Mouse (Mus musculus) brain, embryonic 14.5 days (tissue): ENCODE measurements at regions not wholly inside any gene's neighbourhood (a gene's known extent, or its start where the extent isn't known, plus 50 kb on each side); places are given as distances from the start of the nearest gene placed in this dataset.
A peak's percentile ranks its signal among the peaks of the same experiment; 100 is the strongest.

ENCODE experiments used
- DNase-seq: peaks from one replicate; pipeline ENCODE4 v3.0.0-alpha.2; 2011; ENCODE audit warnings: low read depth
- CTCF ChIP-seq: fragments of 200-500 bp; IDR thresholded peaks from 2 replicates; pipeline ENCODE4 v1.5.1; 2012; ENCODE audit warnings: inconsistent platforms, mild to moderate bottlenecking, moderate library complexity, borderline replicate concordance; ENCODE audit not compliant: insufficient read depth, insufficient read length; ENCODE audit errors: extremely low read depth
- POLR2A ChIP-seq: fragments of 200-500 bp; IDR thresholded peaks from 2 replicates; pipeline ENCODE4 v1.6.1; 2012; ENCODE audit warnings: mild to moderate bottlenecking, inconsistent platforms, borderline replicate concordance; ENCODE audit not compliant: poor library complexity, insufficient read depth, insufficient read length, severe bottlenecking; ENCODE audit errors: extremely low read depth

DNA sequence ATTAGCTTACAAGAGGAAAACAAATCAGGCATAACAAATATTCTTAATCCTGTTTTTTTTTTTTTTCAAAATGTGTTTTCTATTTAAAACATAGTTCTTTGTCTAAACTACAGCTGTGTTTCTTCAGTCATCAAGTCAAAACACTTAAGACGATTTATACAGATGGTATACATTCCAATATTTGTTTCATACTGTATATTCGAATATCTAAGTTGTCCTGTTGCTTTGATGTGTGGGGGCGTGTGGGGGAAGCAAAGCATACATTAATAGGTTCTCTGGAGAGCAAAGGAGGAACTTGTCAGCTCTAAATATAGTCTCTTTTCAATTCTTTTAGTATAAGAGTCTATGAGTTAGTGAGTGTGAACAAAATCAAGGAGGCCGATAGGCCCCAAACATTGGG is 1056.7 kb upstream of the Cdh7 start:
- no peak for DNase-seq
- TF ChIP-seq CTCF (no peak), POLR2A (no peak)

- peak; percentile 79 for DNase-seq
- TF ChIP-seq CTCF = no peak
- no peak for TF ChIP-seq POLR2A
Measured at GRCm38 (mm10) chr1:108934350-108934749, 1047.9 kb upstream of the Cdh7 start.

DNA sequence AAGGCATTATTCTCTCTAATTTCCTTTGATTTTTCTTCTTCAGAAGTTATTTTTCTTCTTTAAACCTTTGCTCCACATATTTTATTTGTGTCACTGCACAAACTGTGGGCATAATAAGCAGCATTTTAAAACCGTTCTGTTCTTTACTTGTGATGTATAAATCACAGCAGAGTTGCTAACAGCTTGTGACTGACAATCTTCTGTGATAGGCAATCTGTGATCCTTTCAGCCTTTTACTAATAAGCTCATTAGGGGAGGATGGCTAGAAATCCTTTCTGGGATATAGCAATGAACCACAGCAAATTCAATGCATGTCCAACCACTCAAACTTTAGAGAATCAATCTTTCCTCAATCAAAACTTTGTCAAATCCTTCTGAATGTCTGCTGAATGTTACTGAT is 1007.4 kb upstream of the Cdh7 start:
- TF ChIP-seq POLR2A = no peak
- TF ChIP-seq CTCF = no peak
- DNase-seq = peak; percentile 82

GRCm38 (mm10) chr1:108994651-108995050 is 987.6 kb upstream of the Cdh7 start:
- TF ChIP-seq CTCF (no peak), POLR2A (no peak)
- DNase-seq = no peak
